Mouse (Mus musculus) lung, embryonic 16.5 days (tissue): ENCODE data around the gene Cfap65. TPM values are rescaled to one million over a fixed set of nuclear protein-coding genes. Genes with fewer than 3 reads are reported as not detected.

Experiments used
- ATAC-seq: fragments of 200-750 bp; cut with Nextera tagmentation; 2 replicates; pipeline ENCODE4 v1.8.0; 2017; ENCODE audit warnings: low read depth, mild to moderate bottlenecking, moderate library complexity
- H3K27ac ChIP-seq: fragments of 300-500 bp; sonication (generic); 2 replicates; pipeline ENCODE4 v1.5.1; 2014; ENCODE audit warnings: mild to moderate bottlenecking, control low read depth, low read length
- H3K27me3 ChIP-seq: fragments of 300-500 bp; sonication (generic); 2 replicates; pipeline ENCODE4 v1.6.1; 2014; ENCODE audit warnings: low read depth, low read length, mixed read lengths; ENCODE audit not compliant: control insufficient read depth, insufficient read depth
- H3K36me3 ChIP-seq: fragments of 300-500 bp; sonication (generic); 2 replicates; pipeline ENCODE4 v1.6.1; 2014; ENCODE audit warnings: low read length; ENCODE audit not compliant: control insufficient read depth, insufficient read depth
- H3K4me1 ChIP-seq: fragments of 300-500 bp; sonication (generic); replicated peaks from 2 replicates; pipeline ENCODE4 v1.6.1; 2014; ENCODE audit warnings: low read length, mixed read lengths; ENCODE audit not compliant: control insufficient read depth, insufficient read depth
- H3K4me2 ChIP-seq: fragments of 300-500 bp; sonication (generic); 2 replicates; pipeline ENCODE4 v1.6.1; 2014; ENCODE audit warnings: low read depth, low read length, control low read depth
- H3K4me3 ChIP-seq: fragments of 300-500 bp; sonication (generic); 2 replicates; pipeline ENCODE4 v1.5.1; 2014; ENCODE audit warnings: mild to moderate bottlenecking, low read length, control low read depth
- H3K9ac ChIP-seq: fragments of 300-500 bp; sonication (generic); 2 replicates; pipeline ENCODE4 v1.6.1; 2014; ENCODE audit warnings: low read length, control low read depth
- H3K9me3 ChIP-seq: fragments of 300-500 bp; sonication (generic); 2 replicates; pipeline ENCODE4 v1.6.1; 2016; ENCODE audit warnings: low read length; ENCODE audit not compliant: control insufficient read depth
- WGBS: fragments of 180-500 bp; shearing (Covaris S2); extraction: QIAGEN DNeasy Blood & Tissue Kit; methylation state at CpG from one replicate; pipeline ENCODE4 v1.1.7; 2014; 5-methylcytosine and 5-hydroxymethylcytosine counted together
- polyA plus RNA-seq: library from polyadenylated mRNA; unstranded; fragments of >200 nt; fragmentation: Nextera tagmentation; extraction: Ambion mirVana; gene quantifications from 2 replicates; pipeline ENCODE4 v1.2.1, GENCODE M21; 2015

Gene Cfap65
- polyA plus RNA-seq, 1 experiment from 2014 or later, result 2.9 TPM

GRCm38 (mm10) chr1:74861783-74862182 lies 73.6 kb downstream of the Cfap65 start:
- no peak for ATAC-seq
- H3K4me2 ChIP-seq, result no peak overlapping the region
- H3K4me3 ChIP-seq, result no peak overlapping the region
- H3K27ac ChIP-seq, result no peak overlapping the region
- no peaks in the 10 kb centered on the region for H3K36me3 ChIP-seq
- no peaks in the 10 kb centered on the region for H3K9me3 ChIP-seq
- no peak overlapping the region for H3K9ac ChIP-seq
- peaks cover 33% of the 10 kb centered on the region for H3K27me3 ChIP-seq
- H3K4me1 ChIP-seq, result no peaks in the 10 kb centered on the region; the same call in 1 of the 2 replicates

- Histone ChIP-seq H3K27me3 (peaks cover 55% of the 10 kb centered on the region), H3K4me2 (no peak overlapping the region), H3K4me1 (peaks cover 6% of the 10 kb centered on the region), H3K9me3 (no peaks in the 10 kb centered on the region), H3K36me3 (no peaks in the 10 kb centered on the region), H3K27ac (no peak overlapping the region), H3K9ac (no peak overlapping the region), H3K4me3 (no peak overlapping the region)
- 34% methylated on average over 6 of the region's 6 CpGs for WGBS
- no peak for ATAC-seq
Measured at GRCm38 (mm10) chr1:74859223-74859984, 76.0 kb downstream of the Cfap65 start.

GRCm38 (mm10) chr1:74858805-74859204 lies 76.6 kb downstream of the Cfap65 start:
- H3K9ac ChIP-seq, result no peak overlapping the region
- no peak overlapping the region for H3K27ac ChIP-seq
- peak overlapping the region; percentile 49 for H3K4me2 ChIP-seq
- H3K4me3 ChIP-seq, result peak overlapping the region; percentile 38
- 9% methylated on average over 16 of the region's 16 CpGs for WGBS
- H3K4me1 ChIP-seq, result peaks cover 6% of the 10 kb centered on the region
- no peaks in the 10 kb centered on the region for H3K36me3 ChIP-seq
- no peak for ATAC-seq
- H3K27me3 ChIP-seq, result peaks cover 61% of the 10 kb centered on the region
- H3K9me3 ChIP-seq, result no peaks in the 10 kb centered on the region

- Histone ChIP-seq H3K9ac (no peak overlapping the region), H3K4me3 (peak overlapping the region; percentile 38), H3K9me3 (no peaks in the 10 kb centered on the region), H3K27ac (no peak overlapping the region), H3K4me2 (peak overlapping the region; percentile 49), H3K4me1 (peaks cover 6% of the 10 kb centered on the region), H3K36me3 (no peaks in the 10 kb centered on the region), H3K27me3 (peaks cover 64% of the 10 kb centered on the region)
- ATAC-seq, result peak; percentile 56; the same call in 1 of the 2 replicates
- WGBS, result under 1% methylated on average over 29 of the region's 29 CpGs
Measured at GRCm38 (mm10) chr1:74858171-74858719, 77.2 kb downstream of the Cfap65 start.

- Histone ChIP-seq H3K4me2 (peak overlapping the region; percentile 49; the same call in 1 of the 2 replicates), H3K4me1 (peaks cover 6% of the 10 kb centered on the region), H3K27me3 (peaks cover 70% of the 10 kb centered on the region), H3K27ac (no peak overlapping the region), H3K9me3 (no peaks in the 10 kb centered on the region), H3K36me3 (no peaks in the 10 kb centered on the region), H3K4me3 (peak overlapping the region; percentile 38; the same call in 1 of the 2 replicates), H3K9ac (no peak overlapping the region)
- no peak for ATAC-seq
- 11% methylated on average over 4 of the region's 4 CpGs for WGBS
Measured at GRCm38 (mm10) chr1:74857677-74858076, 77.7 kb downstream of the Cfap65 start.

DNA sequence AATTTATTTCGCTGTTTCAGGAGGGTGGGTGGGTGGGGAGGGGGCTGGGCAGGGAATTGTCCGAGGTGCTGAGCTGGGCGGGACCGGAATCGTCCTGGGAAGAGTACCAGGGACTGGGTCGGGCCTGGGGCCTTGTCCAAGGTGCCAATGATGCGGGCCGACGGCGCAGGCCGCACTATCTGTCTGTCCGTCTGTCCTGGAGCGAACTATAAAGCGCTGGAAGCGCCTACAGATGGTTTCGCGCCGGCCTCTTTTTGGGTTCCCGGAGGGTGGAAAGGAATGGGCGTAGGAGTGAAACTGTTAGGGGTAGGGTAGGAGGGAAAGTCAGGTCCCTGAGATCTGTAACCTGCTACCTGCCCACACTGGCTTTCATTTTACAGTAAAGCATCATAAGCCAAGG lies 78.2 kb downstream of the Cfap65 start:
- Histone ChIP-seq H3K4me1 (peaks cover 6% of the 10 kb centered on the region), H3K27me3 (peaks cover 74% of the 10 kb centered on the region), H3K4me3 (no peak overlapping the region), H3K4me2 (no peak overlapping the region), H3K9me3 (no peaks in the 10 kb centered on the region), H3K36me3 (no peaks in the 10 kb centered on the region), H3K9ac (no peak overlapping the region), H3K27ac (no peak overlapping the region)
- WGBS, result 2% methylated on average over 20 of the region's 20 CpGs
- no peak for ATAC-seq

GRCm38 (mm10) chr1:74856791-74857190 lies 78.6 kb downstream of the Cfap65 start:
- Histone ChIP-seq H3K36me3 (no peaks in the 10 kb centered on the region), H3K27me3 (peaks cover 78% of the 10 kb centered on the region), H3K27ac (no peak overlapping the region), H3K4me1 (peaks cover 6% of the 10 kb centered on the region), H3K4me3 (no peak overlapping the region), H3K4me2 (no peak overlapping the region), H3K9me3 (no peaks in the 10 kb centered on the region), H3K9ac (no peak overlapping the region)
- WGBS, result under 1% methylated on average over 7 of the region's 7 CpGs
- ATAC-seq, result no peak

GRCm38 (mm10) chr1:74856439-74856720 lies 79.0 kb downstream of the Cfap65 start:
- Histone ChIP-seq H3K9me3 (no peaks in the 10 kb centered on the region), H3K4me1 (peaks cover 6% of the 10 kb centered on the region), H3K9ac (no peak overlapping the region), H3K27me3 (peaks cover 81% of the 10 kb centered on the region), H3K27ac (no peak overlapping the region), H3K4me2 (no peak overlapping the region), H3K36me3 (no peaks in the 10 kb centered on the region), H3K4me3 (no peak overlapping the region)
- 5% methylated on average over 11 of the region's 11 CpGs for WGBS
- ATAC-seq, result no peak

GRCm38 (mm10) chr1:74855651-74856438 lies 79.6 kb downstream of the Cfap65 start:
- H3K9ac ChIP-seq, result no peak overlapping the region
- WGBS, result under 1% methylated on average over 73 of the region's 74 CpGs

More at GRCm38 (mm10) chr1:74855651-74856438, 79.6 kb downstream of the Cfap65 start:
- no peak overlapping the region for H3K27ac ChIP-seq
- no peak for ATAC-seq
- H3K36me3 ChIP-seq, result no peaks in the 10 kb centered on the region
- H3K4me1 ChIP-seq, result peaks cover 6% of the 10 kb centered on the region
- peaks cover 82% of the 10 kb centered on the region for H3K27me3 ChIP-seq
- H3K4me3 ChIP-seq, result peak overlapping the region; percentile 60
- no peaks in the 10 kb centered on the region for H3K9me3 ChIP-seq
- H3K4me2 ChIP-seq, result peak overlapping the region; percentile 96
